Mouse (Mus musculus) heart, postnatal 36 days (tissue): ENCODE results near the gene Mbnl2. TPM values are rescaled to one million over a fixed set of nuclear protein-coding genes. Genes with fewer than 3 reads are reported as not detected.

ENCODE experiments used
- DNase-seq, 2 experiments: peaks; one replicate each; pipeline ENCODE4 v3.0.0; 2021 to 2022
- intact Hi-C: fragments of 180-260 bp; cut with DNase I; formaldehyde crosslinking; loops from one replicate; pipeline ENCODE4 v1.15.1; 2025
- total RNA-seq, 2 experiments: library from RNA; stranded (reverse); gene quantifications; 2 replicates each; pipeline ENCODE4 v1.2.3; 2021

Mbnl2 gene
- total RNA-seq, 2 experiments from 2014 or later = 248 to 254 TPM

GRCm38 (mm10) chr14:120395501-120395900, 120.0 kb downstream of the Mbnl2 start:
- intact Hi-C loops = no loop called here
- no peak for DNase-seq

- intact Hi-C loops = loop anchor here (1.0 kb wide), 3 partner anchors 135 to 322 kb away; no protein-coding TSS in a partner anchor
- DNase-seq = peak; percentile 77 to 79
These were observed 122.6 kb downstream of the Mbnl2 start for GRCm38 (mm10) chr14:120397871-120398647.

DNA sequence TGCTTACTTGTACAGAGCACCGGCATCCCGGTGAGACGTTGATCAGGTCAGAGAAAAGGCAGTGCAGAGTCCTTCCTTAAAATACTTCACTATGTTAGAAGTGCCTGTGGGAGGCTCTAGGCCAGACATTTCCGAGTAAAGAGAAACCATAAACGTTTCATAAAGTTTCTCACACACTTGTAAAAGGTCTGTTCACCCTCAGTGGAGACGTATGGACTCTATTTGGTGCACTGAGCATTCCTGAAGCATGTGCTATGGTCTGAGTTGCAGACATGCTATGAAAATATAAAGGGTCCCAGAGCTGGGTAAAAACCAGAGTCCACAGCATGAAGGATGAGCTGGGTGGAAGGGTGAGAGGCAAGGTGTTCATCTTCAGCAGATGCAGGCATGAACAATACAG, 124.1 kb downstream of the Mbnl2 start:
- intact Hi-C loops = loop anchor here (5.0 kb wide), 1 partner anchor 263 kb away; no protein-coding TSS in a partner anchor
- DNase-seq = no peak

DNA sequence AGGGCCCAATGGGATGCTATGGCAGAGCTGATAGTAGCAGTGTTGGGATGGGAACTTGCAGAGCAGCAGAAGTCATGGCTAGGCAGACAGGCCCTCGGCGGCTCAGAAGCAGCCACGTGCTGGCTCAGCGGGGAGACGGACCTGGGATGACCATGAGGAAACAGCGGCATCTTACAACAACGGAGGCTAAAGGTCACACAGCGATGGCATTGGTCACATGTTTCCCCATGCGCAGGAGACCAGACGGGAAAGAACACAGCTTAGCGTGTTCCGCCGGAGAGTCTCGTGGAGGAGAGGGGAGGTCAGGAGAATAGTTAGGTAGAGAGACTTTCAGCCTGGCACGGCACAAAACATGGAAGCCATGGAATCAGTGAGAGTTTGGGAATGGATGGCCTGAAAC, 125.7 kb downstream of the Mbnl2 start:
- intact Hi-C loops = loop anchor here (5.0 kb wide), 1 partner anchor 261 kb away; no protein-coding TSS in a partner anchor

DNA sequence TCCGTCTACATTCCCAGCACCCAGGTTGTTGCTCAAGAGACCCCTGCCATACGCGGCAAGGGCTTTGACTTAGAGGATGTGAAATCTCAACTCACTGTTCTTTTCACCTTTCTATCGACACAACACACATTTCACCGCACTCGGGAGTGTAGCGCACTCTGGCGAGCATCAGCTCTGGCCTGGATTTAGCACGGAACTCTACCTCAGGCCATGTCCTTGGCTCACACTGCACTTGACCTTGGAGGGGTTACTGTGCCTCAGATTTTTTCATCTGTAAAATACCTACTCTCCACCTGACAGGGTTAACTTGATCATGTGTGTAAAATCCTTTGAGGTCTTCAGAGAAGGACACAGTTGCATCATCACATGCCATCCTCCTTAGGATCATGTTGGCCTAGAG, 127.2 kb downstream of the Mbnl2 start:
- intact Hi-C loops = loop anchor here (5.0 kb wide), 1 partner anchor 260 kb away; no protein-coding TSS in a partner anchor
- DNase-seq = no peak

More for the DNA sequence above, 125.7 kb downstream of the Mbnl2 start:
- no peak for DNase-seq

GRCm38 (mm10) chr14:120404364-120404763, 128.9 kb downstream of the Mbnl2 start:
- intact Hi-C loops = loop anchor here (5.0 kb wide), 1 partner anchor 258 kb away; no protein-coding TSS in a partner anchor

DNA sequence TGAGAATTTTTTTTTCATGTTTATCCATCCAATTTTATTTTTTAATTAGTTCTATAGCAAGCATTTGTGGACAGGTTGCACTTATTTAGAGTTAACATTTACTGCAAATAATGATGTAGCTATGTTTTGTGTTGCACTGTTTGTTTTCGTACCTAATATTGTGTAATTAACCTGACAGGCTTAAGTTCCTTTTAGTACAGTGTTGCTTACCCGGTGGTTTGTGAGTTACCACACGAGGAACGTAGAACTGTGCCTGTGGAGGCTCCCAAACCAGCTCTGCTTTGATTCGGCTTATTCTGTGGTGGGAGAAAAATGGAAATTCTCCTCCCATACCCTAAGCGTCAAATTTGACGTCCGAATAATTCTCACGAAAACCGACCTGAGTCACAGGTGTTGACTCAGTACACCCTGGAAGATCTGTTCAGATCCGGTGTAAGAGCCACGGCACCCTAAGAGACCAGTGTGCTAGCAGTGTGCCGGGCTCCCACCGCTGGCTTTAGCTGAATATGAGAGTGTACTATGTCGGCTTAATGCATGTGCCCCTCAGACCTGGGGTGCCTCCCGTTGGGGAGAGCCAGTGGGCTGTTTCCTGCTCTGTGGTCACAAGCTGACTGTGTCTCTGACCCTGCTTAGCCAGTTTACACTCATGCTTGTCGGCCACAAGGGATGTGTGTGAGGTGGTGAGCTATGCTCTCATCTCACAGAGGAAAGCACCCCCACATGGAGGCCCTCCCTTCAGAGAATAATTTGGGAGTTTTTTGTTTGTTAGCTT, 129.5 kb downstream of the Mbnl2 start:
- no peak for DNase-seq
- intact Hi-C loops = loop anchor here (5.0 kb wide), 1 partner anchor 257 kb away; no protein-coding TSS in a partner anchor

More at GRCm38 (mm10) chr14:120404364-120404763, 128.9 kb downstream of the Mbnl2 start:
- DNase-seq = no peak

DNA sequence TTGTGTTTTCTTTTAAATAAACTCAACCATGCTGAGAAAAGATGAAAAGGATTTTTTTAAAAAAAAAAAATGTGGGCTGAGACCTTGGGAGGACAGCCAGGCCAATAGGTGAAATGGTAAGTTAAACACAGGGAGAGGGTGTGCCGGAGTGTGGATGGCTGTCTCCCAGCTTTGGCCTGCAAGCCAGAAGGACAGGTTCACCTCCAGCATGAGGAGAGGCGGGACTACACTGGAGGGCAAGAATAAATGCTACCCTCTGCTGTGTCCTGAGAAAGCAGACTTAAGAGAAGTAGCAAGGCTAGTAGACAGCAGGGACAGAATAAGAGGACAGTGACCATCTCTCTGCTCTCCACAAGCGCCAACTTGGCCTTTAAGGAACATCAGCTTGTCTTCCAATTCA, 130.1 kb downstream of the Mbnl2 start:
- intact Hi-C loops = no loop called here

DNA sequence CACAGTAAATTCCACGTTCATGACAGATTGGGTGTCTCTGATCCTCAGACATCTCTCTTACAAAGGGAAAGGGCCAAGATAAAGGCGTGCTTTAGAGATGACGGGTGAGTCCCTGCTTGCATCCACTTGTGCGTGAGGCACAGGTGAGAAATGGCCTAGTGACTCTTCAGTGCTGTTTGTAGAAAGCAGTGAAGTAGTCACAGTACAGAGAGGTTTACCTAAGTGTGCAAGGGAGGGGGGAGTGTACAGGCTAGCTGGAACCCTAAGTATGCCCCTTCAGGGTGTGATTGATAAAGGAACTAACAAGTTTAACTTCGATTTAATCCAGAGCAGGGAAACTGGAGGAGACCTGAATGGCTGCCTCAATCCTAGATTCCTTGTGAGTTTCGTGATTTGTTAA, 130.8 kb downstream of the Mbnl2 start:
- DNase-seq = no peak
- intact Hi-C loops = no loop called here

More for the DNA sequence above, 130.1 kb downstream of the Mbnl2 start:
- no peak for DNase-seq

DNA sequence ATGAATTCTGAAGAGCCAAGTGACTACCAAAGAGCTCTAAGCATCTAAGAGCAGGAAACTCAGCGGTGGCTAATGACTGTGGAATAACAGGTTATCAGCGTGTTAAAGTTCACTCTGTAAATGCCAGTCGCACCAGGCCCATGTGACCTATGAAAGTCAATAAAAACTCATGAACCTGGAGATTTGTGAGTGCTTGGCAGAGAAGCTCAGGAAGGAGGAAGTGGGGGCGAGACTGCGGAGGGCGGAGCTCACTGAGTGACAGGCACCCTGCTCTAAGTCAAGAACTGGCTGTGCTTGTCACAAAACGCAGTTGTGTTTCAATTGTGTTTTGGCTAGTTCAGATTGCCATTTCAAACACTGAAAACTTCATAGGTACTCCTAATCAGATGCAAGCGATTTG, 131.4 kb downstream of the Mbnl2 start:
- intact Hi-C loops = no loop called here
- peak; percentile 43 to 48 for DNase-seq

GRCm38 (mm10) chr14:120409854-120410253, 134.4 kb downstream of the Mbnl2 start:
- intact Hi-C loops = no loop called here
- no peak for DNase-seq

DNA sequence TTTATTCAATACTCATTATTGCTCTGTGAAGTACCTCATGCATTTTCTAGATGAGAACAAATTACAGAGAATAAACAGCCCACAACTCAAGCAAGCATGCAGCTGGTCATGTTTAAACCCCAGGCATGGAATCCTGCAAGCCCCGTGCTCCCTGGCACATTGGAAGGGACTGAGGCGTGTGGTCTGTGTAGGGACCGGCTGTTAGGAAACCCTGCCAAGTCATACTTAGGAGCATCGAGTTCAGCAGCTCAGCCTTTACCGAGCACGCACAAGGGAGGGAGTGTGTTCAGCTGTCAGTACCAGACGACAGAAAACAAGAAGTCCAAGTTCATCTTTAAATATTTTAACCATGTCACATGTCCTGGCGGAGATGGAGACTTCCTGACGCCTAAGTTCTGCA, 141.4 kb downstream of the Mbnl2 start:
- intact Hi-C loops = no loop called here
- DNase-seq = no peak

GRCm38 (mm10) chr14:120418964-120419363, 143.5 kb downstream of the Mbnl2 start:
- DNase-seq = no peak
- intact Hi-C loops = no loop called here

- intact Hi-C loops = no loop called here
- DNase-seq = no peak
These were observed 153.0 kb downstream of the Mbnl2 start for GRCm38 (mm10) chr14:120428497-120428896.

DNA sequence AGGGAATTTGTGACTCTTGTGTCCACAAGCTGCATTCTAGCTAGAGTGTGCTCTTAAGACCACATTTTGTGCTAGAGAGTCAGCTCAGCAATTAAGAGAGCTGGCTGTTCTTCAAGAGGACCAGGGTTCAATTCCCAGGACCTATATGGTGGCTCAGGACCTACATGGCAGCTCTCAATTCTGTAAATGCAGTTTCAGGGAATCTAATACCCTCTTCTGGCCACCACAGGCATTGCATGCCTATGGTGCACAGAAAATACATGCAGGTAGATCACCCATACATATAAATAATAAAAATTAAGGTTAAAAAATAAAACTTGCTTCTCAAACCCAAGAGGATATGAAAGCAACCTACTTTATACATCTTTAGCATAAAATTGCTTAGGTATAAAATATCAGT, 157.3 kb downstream of the Mbnl2 start:
- no peak for DNase-seq
- intact Hi-C loops = no loop called here

- intact Hi-C loops = no loop called here
These were observed 158.5 kb downstream of the Mbnl2 start for GRCm38 (mm10) chr14:120433931-120434398.

DNA sequence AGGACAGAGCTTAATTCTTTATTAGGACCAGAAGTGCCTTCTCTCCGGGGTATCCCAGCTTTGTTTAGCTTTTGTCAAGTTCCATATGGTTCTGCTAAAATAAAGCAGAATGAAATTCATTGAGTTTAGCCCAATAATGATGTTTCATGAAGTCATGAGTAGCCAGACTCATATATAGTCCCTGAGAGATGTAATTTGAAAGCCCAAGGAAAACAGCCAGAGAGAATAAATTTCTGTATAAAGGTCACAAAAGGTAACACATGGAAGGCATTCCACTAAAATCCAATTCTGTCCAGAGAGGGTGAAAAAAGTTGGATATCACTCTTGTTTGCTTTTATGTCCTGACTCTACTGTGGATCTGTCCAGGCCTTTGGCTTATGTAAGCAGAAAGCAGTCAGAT, 159.4 kb downstream of the Mbnl2 start:
- intact Hi-C loops = no loop called here
- DNase-seq = no peak

More at GRCm38 (mm10) chr14:120433931-120434398, 158.5 kb downstream of the Mbnl2 start:
- no peak for DNase-seq

DNA sequence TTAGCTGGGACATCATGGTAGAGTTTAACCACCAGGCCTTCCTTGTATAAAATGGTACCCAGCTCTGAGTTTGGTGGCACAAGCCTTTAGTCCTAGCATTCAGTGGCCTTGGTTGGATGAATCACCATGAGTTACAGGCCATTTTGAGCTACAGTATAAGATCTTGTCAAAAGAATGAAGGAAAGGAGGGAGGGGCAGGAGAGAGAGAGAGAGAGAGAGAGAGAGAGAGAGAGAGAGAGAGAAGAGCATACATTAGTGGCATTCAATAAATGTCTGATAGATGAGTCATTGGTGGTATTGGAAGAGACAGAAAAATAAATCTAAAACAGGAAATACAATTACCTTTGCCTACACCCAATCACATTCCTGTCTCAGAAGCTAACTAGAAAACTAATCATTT, 165.2 kb downstream of the Mbnl2 start:
- intact Hi-C loops = no loop called here
- no peak for DNase-seq

DNA sequence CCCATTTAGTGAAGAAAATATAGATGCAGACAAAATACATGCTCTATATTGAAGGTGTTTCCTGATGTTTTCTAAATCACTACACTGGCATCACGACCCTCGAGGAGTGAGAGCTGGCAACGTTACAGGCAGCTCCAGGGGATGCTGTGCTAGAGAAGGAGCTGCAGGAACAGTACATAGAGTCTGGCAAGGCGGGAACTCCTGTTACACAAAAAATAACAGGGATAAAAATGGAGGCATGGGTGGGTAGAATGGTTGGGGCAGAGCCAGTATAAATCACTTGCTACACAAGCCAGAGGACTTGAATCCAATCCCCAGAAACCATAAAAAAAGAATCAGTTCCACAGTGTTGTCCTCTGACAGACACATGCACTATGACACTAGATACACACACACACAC, 165.8 kb downstream of the Mbnl2 start:
- DNase-seq = no peak
- intact Hi-C loops = no loop called here

GRCm38 (mm10) chr14:120441836-120442235, 166.4 kb downstream of the Mbnl2 start:
- DNase-seq = no peak
- intact Hi-C loops = no loop called here

DNA sequence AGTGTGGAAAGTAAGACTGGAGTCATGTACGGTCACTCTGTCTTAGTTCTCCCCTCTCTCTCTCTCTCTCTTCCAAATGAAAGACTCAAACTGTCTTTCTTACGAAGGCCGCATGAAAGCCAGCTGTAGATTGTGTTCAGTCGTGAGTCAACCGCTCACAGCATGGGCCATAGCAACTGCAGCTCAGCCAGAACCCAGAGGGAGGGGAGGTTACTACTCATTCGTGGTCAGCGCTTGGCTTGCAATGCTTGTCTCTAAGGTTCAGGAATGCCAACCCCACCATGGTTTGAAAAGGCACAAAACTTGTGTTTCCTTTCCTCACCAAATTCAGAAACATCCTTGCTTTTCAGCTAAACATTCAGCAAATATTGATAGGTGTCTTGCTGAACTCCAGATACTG, 178.8 kb downstream of the Mbnl2 start:
- intact Hi-C loops = no loop called here
- DNase-seq = no peak
